In the genomic region with DNA sequence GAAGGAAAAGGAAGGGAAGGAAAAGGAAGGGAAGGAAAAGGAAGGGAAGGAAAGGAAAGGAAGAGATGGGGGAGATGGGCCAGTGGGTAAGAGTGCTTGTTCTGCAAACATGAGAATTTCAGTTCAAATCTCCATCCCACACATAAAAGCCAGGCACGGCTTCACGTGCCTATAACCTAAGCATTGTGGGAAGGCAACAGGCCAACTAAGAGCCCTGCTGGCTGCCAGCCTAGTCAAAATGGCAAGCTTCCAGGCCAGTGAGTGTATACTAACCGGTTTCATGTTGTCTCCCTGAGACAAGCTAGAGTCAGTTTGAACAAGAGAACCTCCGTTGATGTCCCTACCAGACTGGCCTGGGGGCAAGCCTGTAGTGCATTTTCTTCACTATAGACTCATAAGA, we compare ENCODE assay signal across 10 mouse cellular contexts. TPM values are rescaled to one million over a fixed set of nuclear protein-coding genes. Genes with fewer than 3 reads are reported as not detected.
A peak's percentile ranks its signal among the peaks of the same experiment; 100 is the strongest.
DNase-seq lines count a peak whose midpoint lies in the region; ATAC-seq lines count a peak whose summit lies in the region.
"Had no signal": no experiment of that assay in that cellular context is flagged by ENCODE, and none has a peak within 500 bp of the region (broad histone marks: within the 10 kb centered on the region; RNA-seq: fewer than 3 reads in every experiment).

No protein-coding gene starts in this region.

- DNase-seq in embryonic facial prominence, embryonic 14.5 days (ENCODE audit: low spot score), result peak; percentile 72
- DNase-seq in embryonic facial prominence, embryonic 10.5 days (ENCODE audit: low spot score), result no peak
- DNase-seq in 3134 (ENCODE audit: extremely low read depth, insufficient read length, low spot score), result peak; percentile 59
- DNase-seq in cerebellum, postnatal 14 days, result peak; percentile 86 to 89
- DNase-seq in layer of hippocampus, adult 9-10 months (ENCODE audit: low spot score), result peak; percentile 51
- peak; percentile 64 for DNase-seq in right cerebral cortex, adult 2 months (ENCODE audit: low spot score in 2 of 2)
- DNase-seq in spleen, postnatal 14 days (ENCODE audit: low spot score in 2 of 2), result no peak
- no peak for DNase-seq in yolk sac, embryonic 10.5 days (ENCODE audit: low spot score)

- no peak overlapping the region for H3K4me2 ChIP-seq in embryonic facial prominence, embryonic 14.5 days (ENCODE audit: low read depth, low read length)
- H3K4me2 ChIP-seq: neural tube, embryonic 12.5 days had no signal

- H3K27ac ChIP-seq in embryonic facial prominence, embryonic 14.5 days (replicated peaks; ENCODE audit: low read depth, low read length), result no peak overlapping the region
- no peak overlapping the region for H3K27ac ChIP-seq in embryonic facial prominence, embryonic 10.5 days (replicated peaks)
- H3K27ac ChIP-seq: neural tube, embryonic 12.5 days had no signal

- H3K4me3 ChIP-seq in embryonic facial prominence, embryonic 14.5 days (ENCODE audit: low read depth, low read length), result no peak overlapping the region
- no peak overlapping the region for H3K4me3 ChIP-seq in embryonic facial prominence, embryonic 10.5 days
- H3K4me3 ChIP-seq: neural tube, embryonic 12.5 days had no signal

- H3K9ac ChIP-seq in embryonic facial prominence, embryonic 14.5 days (ENCODE audit: low read depth, low read length), result no peak overlapping the region
- H3K9ac ChIP-seq: neural tube, embryonic 12.5 days had no signal

- no peaks in the 10 kb centered on the region for H3K9me3 ChIP-seq in embryonic facial prominence, embryonic 14.5 days (ENCODE audit: control insufficient read depth, low read length)
- no peaks in the 10 kb centered on the region for H3K9me3 ChIP-seq in embryonic facial prominence, embryonic 10.5 days
- H3K9me3 ChIP-seq: neural tube, embryonic 12.5 days had no signal

- 52% methylated on average over 4 of the region's 4 CpGs for WGBS in embryonic facial prominence, embryonic 14.5 days
- WGBS in embryonic facial prominence, embryonic 10.5 days, result 86% methylated on average over 4 of the region's 4 CpGs

- peak; percentile 55; the same call in 1 of the 2 replicates for ATAC-seq in embryonic facial prominence, embryonic 14.5 days (ENCODE audit: low read depth)

- no peaks in the 10 kb centered on the region for H3K36me3 ChIP-seq in embryonic facial prominence, embryonic 14.5 days (ENCODE audit: control insufficient read depth, insufficient read depth, low read length)
- H3K36me3 ChIP-seq in embryonic facial prominence, embryonic 10.5 days (replicated peaks), result no peaks in the 10 kb centered on the region
- H3K36me3 ChIP-seq: neural tube, embryonic 12.5 days had no signal

- no peaks in the 10 kb centered on the region for H3K4me1 ChIP-seq in embryonic facial prominence, embryonic 14.5 days (ENCODE audit: control insufficient read depth, insufficient read depth, low read length)
- H3K4me1 ChIP-seq in embryonic facial prominence, embryonic 10.5 days, result peaks cover 11% of the 10 kb centered on the region

- H3K27me3 ChIP-seq in embryonic facial prominence, embryonic 14.5 days (replicated peaks; ENCODE audit: control insufficient read depth, insufficient read depth, low read length), result no peaks in the 10 kb centered on the region
- no peaks in the 10 kb centered on the region; the same call in 1 of the 2 replicates for H3K27me3 ChIP-seq in embryonic facial prominence, embryonic 10.5 days (replicated peaks; ENCODE audit: low read depth, poor library complexity, severe bottlenecking)
- H3K27me3 ChIP-seq: CH12.LX; neural tube, embryonic 12.5 days had no signal

RNA-seq across cellular contexts. Expression of a gene that starts 23.8 kb away (rescaled TPM):
- 63.8 and 71.6 TPM in 2 replicates for polyA plus RNA-seq in embryonic facial prominence, embryonic 14.5 days (2014; fragmentation: Nextera tagmentation; extraction: Ambion mirVana)
- 49.0 and 50.5 TPM in 2 replicates for polyA plus RNA-seq in embryonic facial prominence, embryonic 10.5 days (2016; fragmentation: Nextera tagmentation; extraction: Ambion mirVana)

RNA-seq across cellular contexts. Expression of a gene that starts 32.4 kb away (rescaled TPM):
- polyA plus RNA-seq in embryonic facial prominence, embryonic 14.5 days (2014; fragmentation: Nextera tagmentation; extraction: Ambion mirVana), result 4.7 and 6.0 TPM in 2 replicates
- 2.4 and 2.6 TPM in 2 replicates for polyA plus RNA-seq in embryonic facial prominence, embryonic 10.5 days (2016; fragmentation: Nextera tagmentation; extraction: Ambion mirVana)

RNA-seq across cellular contexts. Expression of a gene that starts 57.1 kb away (rescaled TPM):
- polyA plus RNA-seq in embryonic facial prominence, embryonic 14.5 days (2014; fragmentation: Nextera tagmentation; extraction: Ambion mirVana), result 61.6 and 63.0 TPM in 2 replicates
- polyA plus RNA-seq in embryonic facial prominence, embryonic 10.5 days (2016; fragmentation: Nextera tagmentation; extraction: Ambion mirVana), result 87.2 and 90.4 TPM in 2 replicates

Comparison
In these comparisons a context has a peak if more than half of its experiments do, and no peak if none do; other contexts are left out.
1. DNase-seq: peak in embryonic facial prominence, embryonic 14.5 days (single experiment), 3134 (single experiment), cerebellum, postnatal 14 days (2 of 2), layer of hippocampus, adult 9-10 months (single experiment) and right cerebral cortex, adult 2 months (2 of 2); none in embryonic facial prominence, embryonic 10.5 days (single experiment), spleen, postnatal 14 days (0 of 2) and yolk sac, embryonic 10.5 days (single experiment).